Mouse (Mus musculus) frontal cortex, postnatal 10 days (tissue): ENCODE data around the gene Phf13.

Experiments used
- DNase-seq, 2 experiments: peaks; one replicate each; pipeline ENCODE4 v3.0.0; 2022; ENCODE audit warnings: low spot score in 2 of 2, mixed read lengths in 1 of 2

The Phf13 gene

GRCm38 (mm10) chr4:151948497-151949471 lies 47.3 kb downstream of the Phf13 start:
- DNase-seq: no peak

GRCm38 (mm10) chr4:151946211-151946610 lies 49.8 kb downstream of the Phf13 start:
- no peak for DNase-seq
